Mouse (Mus musculus): ENCODE results near the gene Gpr18.

Gene Gpr18

GRCm38 (mm10) chr14:121949897-121950296 is 34.3 kb upstream of the Gpr18 start:
- DNase-seq (ENCODE audit: extremely low spot score, low spot score), result no peak

- no peak for DNase-seq (ENCODE audit: extremely low spot score, low spot score)
These were observed 33.9 kb upstream of the Gpr18 start for GRCm38 (mm10) chr14:121949436-121949835.

GRCm38 (mm10) chr14:121947966-121948365 is 32.4 kb upstream of the Gpr18 start:
- no peak for DNase-seq (ENCODE audit: extremely low spot score, low spot score)

GRCm38 (mm10) chr14:121947201-121947760 is 31.7 kb upstream of the Gpr18 start:
- DNase-seq (ENCODE audit: extremely low spot score, low spot score), result no peak

- no peak for DNase-seq (ENCODE audit: extremely low spot score, low spot score)
These were observed 31.1 kb upstream of the Gpr18 start for GRCm38 (mm10) chr14:121946728-121947127.

GRCm38 (mm10) chr14:121946131-121946530 is 30.6 kb upstream of the Gpr18 start:
- DNase-seq (ENCODE audit: extremely low spot score, low spot score), result no peak

GRCm38 (mm10) chr14:121939582-121939981 is 24.0 kb upstream of the Gpr18 start:
- no peak for DNase-seq (ENCODE audit: extremely low spot score, low spot score)

GRCm38 (mm10) chr14:121938256-121939191 is 22.9 kb upstream of the Gpr18 start:
- no peak for DNase-seq (ENCODE audit: extremely low spot score, low spot score)

GRCm38 (mm10) chr14:121937601-121938255 is 22.1 kb upstream of the Gpr18 start:
- no peak for DNase-seq (ENCODE audit: extremely low spot score, low spot score)

- no peak for DNase-seq (ENCODE audit: extremely low spot score, low spot score)
These were observed 21.3 kb upstream of the Gpr18 start for GRCm38 (mm10) chr14:121936856-121937255.

GRCm38 (mm10) chr14:121936356-121936755 is 20.8 kb upstream of the Gpr18 start:
- no peak for DNase-seq (ENCODE audit: extremely low spot score, low spot score)

- DNase-seq (ENCODE audit: extremely low spot score, low spot score), result no peak
These were observed 19.0 kb upstream of the Gpr18 start for GRCm38 (mm10) chr14:121934597-121934946.

GRCm38 (mm10) chr14:121933906-121934596 is 18.5 kb upstream of the Gpr18 start:
- no peak for DNase-seq (ENCODE audit: extremely low spot score, low spot score)

- no peak for DNase-seq (ENCODE audit: extremely low spot score, low spot score)
These were observed 16.6 kb upstream of the Gpr18 start for GRCm38 (mm10) chr14:121932180-121932579.

- no peak for DNase-seq (ENCODE audit: extremely low spot score, low spot score)
These were observed 16.0 kb upstream of the Gpr18 start for GRCm38 (mm10) chr14:121931594-121931993.

GRCm38 (mm10) chr14:121930731-121931383 is 15.3 kb upstream of the Gpr18 start:
- no peak for DNase-seq (ENCODE audit: extremely low spot score, low spot score)

- no peak for DNase-seq (ENCODE audit: extremely low spot score, low spot score)
These were observed 13.8 kb upstream of the Gpr18 start for GRCm38 (mm10) chr14:121929243-121929951.

- DNase-seq (ENCODE audit: extremely low spot score, low spot score), result peak; percentile 47
These were observed 13.0 kb upstream of the Gpr18 start for GRCm38 (mm10) chr14:121928375-121929137.

- no peak for DNase-seq (ENCODE audit: extremely low spot score, low spot score)
These were observed 11.9 kb upstream of the Gpr18 start for GRCm38 (mm10) chr14:121927451-121927850.

- no peak for DNase-seq (ENCODE audit: extremely low spot score, low spot score)
These were observed 11.3 kb upstream of the Gpr18 start for GRCm38 (mm10) chr14:121926901-121927300.

Measured in neural tube, embryonic 10.5 days (tissue).